Mouse (Mus musculus) megakaryocyte, embryonic 14.5 days (primary cell): ENCODE data around the gene Mrpl46.

Source experiments
- FLI1 ChIP-seq: IDR thresholded peaks from 2 replicates; pipeline ENCODE4 v1.6.1; 2012; ENCODE audit warnings: low read length, inconsistent platforms, mixed read lengths
- GATA1 ChIP-seq: IDR thresholded peaks from 3 replicates; pipeline ENCODE4 v1.6.1; 2012; ENCODE audit warnings: mixed read lengths, low read length, inconsistent platforms, borderline replicate concordance

GRCm38 (mm10) chr7:78785906-78786305 is 2.6 kb upstream of the Mrpl46 start:
- TF ChIP-seq GATA1 (no peak), FLI1 (no peak)
